Mouse (Mus musculus) layer of hippocampus, adult 8-10 months (tissue): Measurements from ENCODE around the gene Rps6kb1. TPM values are rescaled to one million over a fixed set of nuclear protein-coding genes. Genes with fewer than 3 reads are reported as not detected.
A peak's percentile ranks its signal among the peaks of the same experiment; 100 is the strongest.
"Not testable (repeated sequence)": the region's sequence is repeated elsewhere in the genome, so short reads cannot be mapped to it uniquely, and the experiment has no call there.

ENCODE experiments used
- DNase-seq, 2 experiments: peaks; one replicate each; pipeline ENCODE4 v3.0.0; 2022; ENCODE audit warnings: low spot score in 2 of 2
- total RNA-seq, 4 experiments: library from RNA; stranded (reverse); gene quantifications; 2 replicates each; pipeline ENCODE4 v1.2.4; 2022

The Rps6kb1 gene
- total RNA-seq, 4 experiments from 2014 or later: 36.8 to 41.2 (median 39.4) TPM

- DNase-seq: peak in 1 of 2 experiments; percentile 7
Observed at GRCm38 (mm10) chr11:86543960-86544638, 506 bp downstream of the Rps6kb1 start.

GRCm38 (mm10) chr11:86542851-86543250, 1.8 kb downstream of the Rps6kb1 start:
- DNase-seq: no peak

GRCm38 (mm10) chr11:86540476-86540845, 4.1 kb downstream of the Rps6kb1 start:
- DNase-seq: no peak

- DNase-seq: no peak
Observed at GRCm38 (mm10) chr11:86539716-86540475, 4.7 kb downstream of the Rps6kb1 start.

DNA sequence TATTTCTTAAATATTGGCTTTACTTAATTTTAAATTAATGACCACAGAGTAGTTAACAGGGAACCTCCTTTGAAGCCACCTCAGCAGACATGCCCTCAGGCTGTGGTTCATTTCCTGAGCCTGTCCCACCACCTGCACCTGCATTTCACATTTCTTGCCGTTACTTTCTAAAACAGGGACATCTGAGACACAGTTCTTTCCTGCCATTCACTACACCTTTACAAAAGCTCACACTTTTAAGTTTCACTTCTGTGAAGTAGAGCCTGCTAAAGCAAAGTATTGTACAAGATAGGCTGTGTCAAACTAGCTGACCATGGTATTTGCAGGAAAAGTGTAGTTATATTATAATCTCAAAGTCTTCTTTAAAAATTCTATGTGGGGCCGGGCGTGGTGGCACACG, 5.8 kb downstream of the Rps6kb1 start:
- no peak for DNase-seq

- DNase-seq: no peak
Observed at GRCm38 (mm10) chr11:86534201-86534910, 10.2 kb downstream of the Rps6kb1 start.

GRCm38 (mm10) chr11:86533302-86533701, 11.3 kb downstream of the Rps6kb1 start:
- not testable (repeated sequence) for DNase-seq

DNA sequence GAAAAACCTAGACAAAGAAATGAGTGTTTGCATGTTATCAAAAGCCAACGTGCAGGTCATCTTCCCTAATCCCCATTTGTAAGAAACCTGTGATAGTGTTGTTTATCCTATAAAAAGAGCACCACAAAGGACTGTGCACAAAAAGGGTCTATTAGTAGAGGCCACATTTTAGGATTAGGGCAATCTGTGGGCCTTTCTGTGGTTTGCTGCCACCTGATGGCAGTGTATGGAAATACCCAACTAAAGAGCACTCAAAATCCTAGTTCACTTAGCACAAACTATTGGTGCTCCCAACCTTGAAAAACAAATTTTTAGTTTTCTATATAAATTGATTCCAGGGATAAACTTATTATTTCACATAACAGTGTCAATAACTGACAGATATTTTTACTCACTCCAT, 11.8 kb downstream of the Rps6kb1 start:
- DNase-seq: no peak

GRCm38 (mm10) chr11:86527528-86527927, 17.1 kb downstream of the Rps6kb1 start:
- no peak for DNase-seq

DNA sequence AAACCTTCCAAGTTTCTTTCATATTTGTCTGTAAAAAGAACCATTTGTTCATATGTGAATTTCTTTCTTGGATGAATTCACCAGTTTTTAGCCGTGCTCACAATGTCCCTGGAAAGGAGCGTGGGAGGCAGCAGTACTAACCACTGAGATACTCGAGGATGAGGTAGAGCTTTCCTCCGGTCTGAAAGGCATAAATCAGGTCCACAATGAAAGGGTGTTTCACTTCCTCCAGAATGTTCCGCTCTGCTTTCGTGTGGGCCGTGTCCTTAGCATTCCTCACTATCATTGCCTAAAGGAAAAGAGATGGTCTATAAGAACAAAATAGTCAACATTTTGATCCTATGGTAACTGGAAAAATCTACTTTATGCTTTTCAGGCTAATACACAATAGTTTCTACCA, 24.9 kb downstream of the Rps6kb1 start:
- DNase-seq: no peak

- DNase-seq: no peak
Observed at GRCm38 (mm10) chr11:86517229-86517628, 27.4 kb downstream of the Rps6kb1 start.

- no peak for DNase-seq
Observed at GRCm38 (mm10) chr11:86516620-86517019, 28.0 kb downstream of the Rps6kb1 start.

DNA sequence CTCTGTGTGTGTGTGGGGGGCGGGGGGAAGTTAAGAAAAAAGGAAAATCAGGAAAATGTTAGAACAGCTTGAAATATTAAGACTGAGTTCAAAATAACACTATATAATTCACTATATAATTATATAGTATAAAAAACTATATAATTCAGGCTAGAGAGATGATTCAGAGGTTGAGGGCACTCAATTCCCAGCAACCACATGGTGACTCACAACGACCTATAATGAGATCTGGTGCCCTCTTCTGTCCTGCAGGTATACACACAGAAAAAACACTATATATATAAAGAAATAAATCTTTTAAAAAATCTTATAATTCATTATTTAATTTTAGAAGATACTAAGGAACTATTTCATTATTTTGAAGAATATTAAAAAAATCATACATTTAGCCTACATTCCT, 36.6 kb downstream of the Rps6kb1 start:
- DNase-seq: no peak

DNA sequence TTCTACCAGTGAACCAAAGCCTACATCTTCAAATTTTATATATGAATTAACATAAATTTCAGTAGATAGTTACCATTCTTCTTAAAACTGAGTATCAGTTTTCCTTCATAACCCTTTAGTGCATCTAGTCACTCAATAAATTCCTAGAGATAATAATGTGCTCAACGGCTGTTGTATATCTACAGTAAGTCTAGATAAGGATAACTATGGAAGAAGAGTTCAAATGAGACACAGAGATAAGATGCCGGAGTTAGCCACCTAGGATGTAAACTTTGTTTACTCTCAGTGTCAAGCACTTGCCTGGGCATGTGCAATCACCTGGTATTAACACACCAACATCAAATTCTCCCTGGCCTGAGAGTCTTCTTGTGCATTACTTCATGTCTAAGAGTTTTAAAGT, 37.3 kb downstream of the Rps6kb1 start:
- DNase-seq: no peak

- no peak for DNase-seq
Observed at GRCm38 (mm10) chr11:86503121-86503520, 41.5 kb downstream of the Rps6kb1 start.

- DNase-seq: no peak
Observed at GRCm38 (mm10) chr11:86500795-86501194, 43.8 kb downstream of the Rps6kb1 start.

GRCm38 (mm10) chr11:86497908-86498307, 46.7 kb downstream of the Rps6kb1 start:
- no peak for DNase-seq

- no peak for DNase-seq
Observed at GRCm38 (mm10) chr11:86497356-86497755, 47.2 kb downstream of the Rps6kb1 start.

DNA sequence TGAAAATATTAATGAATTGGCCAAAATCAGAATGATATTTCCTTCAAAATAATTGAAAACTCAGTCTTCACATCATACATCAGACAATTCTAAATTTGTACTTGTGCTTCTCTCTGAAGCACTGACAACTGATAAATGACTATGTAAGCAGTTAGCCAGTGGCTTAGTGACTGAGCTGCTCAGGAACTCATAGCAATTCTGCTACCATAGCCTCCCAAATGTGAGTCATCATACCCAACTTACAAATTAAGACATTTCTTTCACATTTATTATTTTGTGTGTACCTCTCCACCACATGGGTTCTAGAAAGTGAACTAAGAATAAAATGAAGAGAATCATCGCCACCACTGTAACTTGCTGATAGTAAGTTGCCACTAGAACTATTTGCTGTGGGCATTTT, 53.8 kb downstream of the Rps6kb1 start:
- no peak for DNase-seq

- peak in 1 of 2 experiments; percentile 42 for DNase-seq
Observed at GRCm38 (mm10) chr11:86484910-86485510, 59.6 kb downstream of the Rps6kb1 start.

DNA sequence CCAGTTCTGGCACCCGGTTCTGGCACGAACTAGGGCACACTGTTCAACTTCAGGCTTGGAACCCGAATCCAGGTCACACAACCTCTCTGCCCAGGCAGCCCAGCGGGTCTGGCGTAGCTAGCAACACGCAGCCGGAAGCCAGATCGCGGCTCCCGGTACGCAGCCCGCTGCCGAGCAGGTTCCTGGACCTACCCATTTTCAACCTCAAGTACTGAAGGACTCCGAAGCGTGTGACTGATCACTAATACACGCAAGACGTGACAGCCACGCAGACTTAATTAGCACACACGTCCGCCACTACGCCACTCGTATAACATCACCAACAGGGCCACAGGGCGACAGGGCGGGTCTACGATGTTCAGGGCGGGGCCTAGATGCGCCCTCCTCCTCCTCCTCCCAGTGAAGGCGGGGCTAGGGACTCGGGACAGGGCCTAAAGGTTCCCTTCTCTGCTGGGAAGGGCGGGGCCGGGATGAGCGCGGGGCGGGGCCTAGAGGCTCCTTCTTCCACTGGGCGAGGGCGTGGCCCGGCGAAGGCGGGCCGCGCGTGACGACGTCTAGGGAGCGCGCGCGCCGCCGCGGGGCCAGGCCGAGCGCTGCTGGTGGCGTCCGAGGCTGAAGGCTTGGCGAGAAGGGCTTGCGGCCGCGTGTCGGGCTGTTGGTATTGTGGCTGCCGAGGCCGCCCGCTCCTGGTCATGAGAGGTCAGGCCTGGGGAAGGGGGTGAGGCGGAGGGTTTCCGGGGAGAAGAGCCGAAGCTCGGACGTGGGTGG, 60.3 kb downstream of the Rps6kb1 start, which contains the start of gene Rnft1:
Rnft1 (plus strand) TSS at position 557 of the 768 bp plus-strand sequence.
- DNase-seq: peak; percentile 95 to 98
